In the genomic region with DNA sequence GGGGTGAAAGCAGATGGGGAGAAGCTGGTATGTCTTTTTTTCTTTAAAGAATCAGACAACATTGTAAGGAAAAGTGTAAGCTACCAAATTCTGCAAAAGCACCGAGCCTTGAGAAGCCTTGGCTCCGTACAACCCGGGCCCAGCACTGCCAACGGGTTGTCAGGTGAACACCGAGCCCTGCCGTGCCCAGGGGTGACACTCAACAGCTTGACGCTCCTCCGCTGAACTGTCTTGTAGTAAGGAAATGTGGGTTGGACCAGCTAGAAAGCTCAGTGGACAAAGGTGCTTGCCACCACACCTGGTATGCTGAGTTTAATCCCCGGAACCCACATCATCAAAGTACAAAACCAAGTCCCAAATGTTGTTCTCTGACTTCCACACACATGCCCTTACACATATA, we compare ENCODE assay signal across 23 mouse cellular contexts. TPM values are rescaled to one million over a fixed set of nuclear protein-coding genes. Genes with fewer than 3 reads are reported as not detected.
DNase-seq lines count a peak whose midpoint lies in the region; ATAC-seq and TF ChIP-seq lines count a peak whose summit lies in the region.
"Had no signal": no experiment of that assay in that cellular context is flagged by ENCODE, and none has a peak within 500 bp of the region (broad histone marks: within the 10 kb centered on the region; RNA-seq: fewer than 3 reads in every experiment).

No protein-coding gene starts in this region.

- no peak for ATAC-seq in kidney, embryonic 15.5 days (replicated peaks; ENCODE audit: low FRiP score)
- ATAC-seq in kidney, embryonic 14.5 days (ENCODE audit: low FRiP score, low TSS enrichment) = no peak
- ATAC-seq: activated CD4-positive, CD25-positive, alpha-beta regulatory T cell, adult 4 months; CD4-positive, CD25-positive, alpha-beta regulatory T cell, adult 4 months; forebrain, embryonic 13.5 days; forebrain, embryonic 15.5 days; Patski had no signal

- 95% methylated on average over 9 of the region's 9 CpGs for WGBS in kidney, embryonic 15.5 days
- WGBS in kidney, adult 2 months = 62% methylated on average over 9 of the region's 9 CpGs
- WGBS in kidney, embryonic 14.5 days = 94% methylated on average over 9 of the region's 9 CpGs

- no peak for TF ChIP-seq POLR2A in kidney, adult 2 months (IDR thresholded peaks at IDR 0.05; ENCODE audit: low read depth, low read length)

- no peaks in the 10 kb centered on the region for H3K27me3 ChIP-seq in kidney, embryonic 15.5 days
- no peaks in the 10 kb centered on the region for H3K27me3 ChIP-seq in kidney, adult 2 months (replicated peaks; ENCODE audit: control insufficient read depth, insufficient read depth, low read length)
- no peaks in the 10 kb centered on the region for H3K27me3 ChIP-seq in kidney, embryonic 14.5 days (ENCODE audit: control insufficient read depth, insufficient read depth, low read length)
- H3K27me3 ChIP-seq: CH12.LX; embryonic facial prominence, embryonic 12.5 days; forebrain, embryonic 13.5 days; forebrain, embryonic 15.5 days; Patski had no signal

- no peak overlapping the region for H3K27ac ChIP-seq in kidney, embryonic 15.5 days
- peak overlapping the region; percentile 63; the same call in 1 of the 2 replicates for H3K27ac ChIP-seq in kidney, adult 2 months (ENCODE audit: insufficient read depth, low read depth, low read length)
- no peak overlapping the region for H3K27ac ChIP-seq in kidney, embryonic 14.5 days (ENCODE audit: low read depth, low read length)
- H3K27ac ChIP-seq: embryonic facial prominence, embryonic 10.5 days; embryonic facial prominence, embryonic 12.5 days; forebrain, embryonic 13.5 days; forebrain, embryonic 15.5 days had no signal

- peaks cover 15% of the 10 kb centered on the region for H3K36me3 ChIP-seq in kidney, embryonic 15.5 days
- H3K36me3 ChIP-seq in kidney, adult 2 months (ENCODE audit: control insufficient read depth, insufficient read depth, low read length) = no peaks in the 10 kb centered on the region; the same call in 1 of the 2 replicates
- H3K36me3 ChIP-seq in kidney, embryonic 14.5 days (ENCODE audit: control insufficient read depth, insufficient read depth, low read length) = peaks cover 3% of the 10 kb centered on the region; the same call in 1 of the 2 replicates

- H3K9me3 ChIP-seq in kidney, embryonic 15.5 days (replicated peaks) = no peaks in the 10 kb centered on the region
- no peaks in the 10 kb centered on the region for H3K9me3 ChIP-seq in kidney, embryonic 14.5 days (ENCODE audit: control insufficient read depth, low read length)
- H3K9me3 ChIP-seq: embryonic facial prominence, embryonic 10.5 days; embryonic facial prominence, embryonic 12.5 days; forebrain, embryonic 13.5 days; forebrain, embryonic 15.5 days; G1E had no signal

- H3K4me2 ChIP-seq in kidney, embryonic 15.5 days = no peak overlapping the region
- no peak overlapping the region for H3K4me2 ChIP-seq in kidney, embryonic 14.5 days (replicated peaks; ENCODE audit: low read depth, low read length)
- H3K4me2 ChIP-seq: embryonic facial prominence, embryonic 12.5 days; forebrain, embryonic 13.5 days; forebrain, embryonic 15.5 days had no signal

- H3K4me3 ChIP-seq in kidney, embryonic 15.5 days (replicated peaks) = no peak overlapping the region
- H3K4me3 ChIP-seq in kidney, adult 2 months (ENCODE audit: insufficient read depth, low read depth, low read length) = no peak overlapping the region
- H3K4me3 ChIP-seq in kidney, embryonic 14.5 days (ENCODE audit: low read length) = no peak overlapping the region
- H3K4me3 ChIP-seq: embryonic facial prominence, embryonic 10.5 days; embryonic facial prominence, embryonic 12.5 days; forebrain, embryonic 13.5 days; forebrain, embryonic 15.5 days had no signal

- no peak for TF ChIP-seq CTCF in kidney, adult 2 months (conservative IDR thresholded peaks at IDR 0.05; ENCODE audit: insufficient read depth, insufficient read length, low read depth, low read length)

- H3K9ac ChIP-seq in kidney, embryonic 15.5 days = no peak overlapping the region
- H3K9ac ChIP-seq in kidney, embryonic 14.5 days (ENCODE audit: low read depth, low read length) = no peak overlapping the region
- H3K9ac ChIP-seq: embryonic facial prominence, embryonic 12.5 days; forebrain, embryonic 13.5 days; forebrain, embryonic 15.5 days had no signal

- DNase-seq in kidney, adult 11 months = peak; percentile 61
- peak; percentile 57 for DNase-seq in kidney, adult 2 months
- peak; percentile 45 to 64 for DNase-seq in kidney, postnatal 36 days
- no peak for DNase-seq in kidney, postnatal 4 days
- DNase-seq: adrenal gland, adult 8-10 months; adrenal gland, postnatal 14 days; adrenal gland, postnatal 36 days; B cell, adult 2 months; cerebellum, adult 11-12 months; cerebellum, adult 9-10 months; cerebellum, postnatal 10 days; cerebellum, postnatal 25 days had no signal

- peaks cover 5% of the 10 kb centered on the region; the same call in 1 of the 2 replicates for H3K4me1 ChIP-seq in kidney, embryonic 15.5 days
- peaks cover 24% of the 10 kb centered on the region for H3K4me1 ChIP-seq in kidney, adult 2 months (ENCODE audit: control insufficient read depth, insufficient read depth, low read length)
- no peaks in the 10 kb centered on the region for H3K4me1 ChIP-seq in kidney, embryonic 14.5 days (ENCODE audit: control insufficient read depth, insufficient read depth, low read length)
- H3K4me1 ChIP-seq: embryonic facial prominence, embryonic 10.5 days; embryonic facial prominence, embryonic 12.5 days had no signal

RNA-seq across cellular contexts. Expression of gene Capn15, which starts 39.1 kb away (rescaled TPM):
- 22.7 and 31.6 TPM in 2 replicates for polyA plus RNA-seq in kidney, embryonic 15.5 days (2015; fragmentation: Nextera tagmentation; extraction: Ambion mirVana)
- polyA plus RNA-seq in kidney, adult 2 months (2012; rRNA removed) = 24.0 and 31.6 TPM in 2 replicates
- 27.1 and 35.3 TPM in 2 replicates for polyA plus RNA-seq in kidney, embryonic 14.5 days (2014; fragmentation: Nextera tagmentation; extraction: Ambion mirVana)

RNA-seq across cellular contexts. Expression of gene Rab11fip3, which starts 44.7 kb away (rescaled TPM):
- polyA plus RNA-seq in kidney, embryonic 15.5 days (2015; fragmentation: Nextera tagmentation; extraction: Ambion mirVana) = 29.1 and 30.2 TPM in 2 replicates
- 454 and 517 TPM in 2 replicates for polyA plus RNA-seq in kidney, adult 2 months (2012; rRNA removed)
- 15.0 and 24.2 TPM in 2 replicates for polyA plus RNA-seq in kidney, embryonic 14.5 days (2014; fragmentation: Nextera tagmentation; extraction: Ambion mirVana)

Comparison
In these comparisons a context has a peak if more than half of its experiments do, and no peak if none do; other contexts are left out.
1. DNase-seq: peak in kidney, adult 11 months (single experiment), kidney, adult 2 months (single experiment) and kidney, postnatal 36 days (2 of 2); none in kidney, postnatal 4 days (0 of 2).
2. RNA of gene Rab11fip3, which starts 44.7 kb away (polyA plus RNA-seq): 454 to 517 TPM in kidney, adult 2 months; 29.1 to 30.2 TPM in kidney, embryonic 15.5 days and 15.0 to 24.2 TPM in kidney, embryonic 14.5 days; every median in the first group is over 10 times any median in the second.